Mouse (Mus musculus) cerebellum, adult 9-11 months (tissue): ENCODE results near the gene Abcc3.
"Not testable (repeated sequence)": the region's sequence is repeated elsewhere in the genome, so short reads cannot be mapped to it uniquely, and the experiment has no call there.

ENCODE experiments used
- DNase-seq: peaks from one replicate; pipeline ENCODE4 v3.0.0; 2022

The Abcc3 gene

DNA sequence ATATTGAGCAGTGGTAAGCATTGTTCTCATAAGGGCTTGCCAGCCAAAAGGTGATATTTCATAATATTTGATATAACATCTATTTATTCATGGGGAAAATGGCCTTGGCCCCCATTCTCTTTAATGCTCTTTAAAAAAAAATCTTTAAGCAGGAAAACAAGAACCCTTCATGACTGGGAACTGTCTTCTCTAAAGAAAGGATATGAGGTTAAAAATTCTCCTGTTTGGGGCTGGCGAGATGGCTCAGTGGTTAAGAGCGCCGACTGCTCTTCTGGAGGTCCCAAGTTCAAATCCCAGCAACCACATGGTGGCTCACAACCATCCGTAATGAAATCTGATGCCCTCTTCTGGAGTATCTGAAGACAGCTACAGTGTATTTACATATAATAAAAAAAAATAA, 9.2 kb upstream of the Abcc3 start:
- not testable (repeated sequence) for DNase-seq

DNA sequence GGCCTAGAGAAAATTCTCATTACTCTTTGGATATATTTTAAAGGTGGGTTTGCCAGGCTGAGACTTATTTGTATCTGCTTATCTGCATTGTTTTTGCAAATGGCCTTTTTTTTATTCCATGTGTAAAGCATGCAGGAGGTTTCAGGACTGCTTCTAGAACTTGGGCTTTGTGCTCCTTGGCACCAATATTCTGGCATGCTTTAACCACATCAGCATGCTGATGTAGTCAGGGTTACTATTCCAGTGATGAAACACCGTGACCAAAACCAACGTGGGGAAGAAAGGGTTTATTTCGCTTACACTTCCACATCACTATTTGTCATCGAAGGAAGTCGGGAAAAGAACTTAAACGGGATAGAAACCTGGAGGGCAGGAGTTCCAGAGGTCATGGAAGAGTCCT, 8.2 kb upstream of the Abcc3 start:
- DNase-seq = no peak

DNA sequence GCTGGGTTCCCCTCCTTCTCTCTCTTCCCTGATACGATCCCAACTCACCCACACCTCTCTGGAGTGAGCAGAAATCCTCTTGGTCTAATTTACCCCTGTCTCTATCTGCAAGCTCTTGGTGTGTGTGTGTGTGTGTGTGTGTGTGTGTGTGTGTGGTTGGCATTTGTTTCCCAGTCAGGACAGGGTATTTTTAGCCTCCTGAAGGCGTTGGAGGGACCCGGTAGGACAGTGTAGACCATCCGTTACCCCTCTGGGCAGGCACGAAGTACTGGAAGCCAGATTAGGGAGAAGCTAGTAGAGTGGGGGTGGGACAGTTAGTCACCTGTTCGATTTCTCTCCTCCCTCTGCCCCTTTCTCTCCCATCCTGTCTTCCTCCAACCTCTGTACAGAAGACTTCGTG, 1.3 kb upstream of the Abcc3 start:
- no peak for DNase-seq

DNA sequence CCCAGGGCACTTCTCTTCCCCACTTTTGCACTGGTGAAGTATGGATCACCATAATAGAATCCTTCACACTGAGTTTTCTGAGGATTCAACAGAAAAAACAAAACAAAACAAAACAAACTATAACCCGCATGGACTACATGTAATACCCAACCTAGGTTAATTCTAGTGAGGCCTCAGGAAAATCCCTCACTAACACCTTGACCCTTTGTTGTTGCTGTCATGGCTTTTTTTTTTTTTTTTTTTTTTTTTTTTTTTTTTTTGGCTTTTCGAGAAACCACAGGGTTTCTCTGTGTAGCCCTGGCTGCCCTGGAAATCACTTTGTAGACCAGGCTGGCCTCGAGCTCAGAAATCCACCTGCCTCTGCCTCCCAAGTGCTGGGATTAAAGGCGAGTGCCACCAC, 693 bp upstream of the Abcc3 start:
- DNase-seq = not testable (repeated sequence)

DNA sequence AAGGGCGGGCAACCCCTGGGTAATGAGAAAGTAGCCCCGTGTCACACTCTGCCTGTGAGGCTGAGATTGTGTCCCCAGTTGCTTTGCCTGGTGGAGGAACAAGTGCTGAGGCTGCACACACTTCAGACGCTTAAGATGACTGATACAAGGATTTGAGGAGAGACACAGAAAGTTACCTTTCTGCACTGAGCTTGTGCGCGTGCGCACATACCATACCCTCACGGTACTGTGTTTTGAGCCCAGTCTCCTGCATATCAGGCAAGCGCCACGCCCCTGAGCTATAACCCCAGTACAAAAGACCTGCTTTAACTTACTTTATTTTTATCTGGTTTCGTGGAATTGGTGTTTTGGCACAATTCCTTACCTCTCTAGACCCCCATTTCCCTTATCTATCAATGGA, 1.1 kb downstream of the Abcc3 start:
- DNase-seq = no peak

DNA sequence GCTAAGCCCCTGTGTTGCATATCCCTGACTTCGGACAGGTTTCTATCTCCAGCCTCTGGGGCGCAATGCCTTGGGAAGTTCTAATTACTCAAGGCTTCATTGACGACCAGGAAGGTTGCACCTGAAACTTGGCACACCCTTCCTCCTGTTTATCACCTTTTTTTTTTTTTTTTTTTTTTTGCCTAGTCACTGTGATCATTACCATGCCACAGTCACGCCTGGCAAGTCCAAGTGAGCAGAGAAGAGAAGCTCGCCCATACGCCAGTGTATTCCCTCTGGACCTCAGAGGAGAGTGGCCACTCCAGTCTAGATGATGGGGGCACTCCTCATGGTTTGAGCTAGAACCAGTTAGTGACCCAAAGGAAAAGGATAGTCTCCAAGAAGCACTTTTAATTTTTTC, 2.0 kb downstream of the Abcc3 start:
- DNase-seq = no peak

DNA sequence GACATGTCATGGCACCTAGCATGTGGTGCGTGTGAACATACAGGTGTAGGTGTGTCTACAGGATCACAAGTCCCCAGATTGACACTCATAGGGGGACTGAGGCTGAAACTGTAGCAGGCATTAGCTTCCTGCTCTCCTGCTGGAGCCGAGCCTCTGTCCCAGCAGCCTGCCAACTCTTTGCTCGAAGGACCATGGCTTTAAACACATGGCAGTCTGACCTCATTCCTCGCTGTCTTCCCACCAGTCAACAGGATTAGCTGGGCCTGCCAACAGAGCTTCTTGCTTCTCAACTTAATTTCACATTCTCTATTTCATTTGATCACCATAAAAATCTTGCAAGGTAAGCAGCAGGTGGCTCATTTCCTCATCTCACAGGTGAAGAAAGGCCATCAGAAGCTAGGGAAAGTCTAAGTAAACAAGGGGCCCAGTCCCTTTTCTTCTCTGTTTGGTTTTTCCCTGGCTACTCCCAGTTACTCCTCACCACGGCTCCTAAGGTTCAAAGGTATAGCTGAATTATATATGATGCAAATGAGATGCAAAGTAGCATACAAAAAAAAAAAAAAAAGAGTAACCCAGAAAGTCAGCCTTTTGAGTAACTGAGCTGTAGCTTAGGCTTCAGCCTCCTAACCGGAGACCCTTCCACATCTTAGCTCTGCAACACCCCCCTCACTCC, 2.9 kb downstream of the Abcc3 start:
- peak; percentile 84 for DNase-seq

DNA sequence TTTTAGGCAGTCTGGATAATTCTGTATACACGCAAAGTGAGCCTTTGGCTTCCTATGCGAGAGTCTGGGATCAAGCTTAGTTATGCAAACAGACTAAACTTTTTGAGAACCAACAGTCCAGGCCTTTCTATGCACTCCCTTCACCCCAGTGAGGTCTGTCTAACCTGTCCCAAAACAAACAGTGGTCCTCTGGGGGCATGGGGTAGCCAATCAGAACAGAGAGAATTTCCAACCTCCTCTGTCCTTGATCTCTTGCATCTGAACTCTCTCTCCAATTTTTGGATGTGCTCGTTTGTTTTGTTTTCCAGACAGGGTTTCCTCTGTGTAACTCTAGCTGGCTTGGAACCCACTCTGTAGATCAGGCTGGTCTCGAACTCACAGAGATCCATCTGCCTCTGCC, 3.8 kb downstream of the Abcc3 start:
- no peak for DNase-seq

DNA sequence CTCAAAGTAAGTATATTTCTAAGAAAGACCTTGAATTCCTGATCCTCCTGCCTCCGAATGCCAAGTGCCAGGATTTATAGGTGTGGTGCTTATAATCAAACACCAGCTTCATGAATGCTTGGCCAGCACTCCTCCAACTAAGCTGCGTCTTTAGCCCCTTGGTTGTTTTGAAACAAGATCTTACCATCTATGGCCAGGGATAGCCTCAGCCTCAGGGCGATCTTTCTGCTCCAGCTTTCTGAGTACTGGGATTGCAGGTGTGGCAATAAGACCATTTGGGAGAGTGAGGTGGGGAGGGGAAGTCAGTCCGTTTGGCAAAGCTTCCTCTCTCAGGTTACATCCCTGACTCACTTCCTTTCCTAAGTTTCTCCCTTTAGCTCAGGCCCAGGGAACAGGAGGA, 5.0 kb downstream of the Abcc3 start:
- no peak for DNase-seq

DNA sequence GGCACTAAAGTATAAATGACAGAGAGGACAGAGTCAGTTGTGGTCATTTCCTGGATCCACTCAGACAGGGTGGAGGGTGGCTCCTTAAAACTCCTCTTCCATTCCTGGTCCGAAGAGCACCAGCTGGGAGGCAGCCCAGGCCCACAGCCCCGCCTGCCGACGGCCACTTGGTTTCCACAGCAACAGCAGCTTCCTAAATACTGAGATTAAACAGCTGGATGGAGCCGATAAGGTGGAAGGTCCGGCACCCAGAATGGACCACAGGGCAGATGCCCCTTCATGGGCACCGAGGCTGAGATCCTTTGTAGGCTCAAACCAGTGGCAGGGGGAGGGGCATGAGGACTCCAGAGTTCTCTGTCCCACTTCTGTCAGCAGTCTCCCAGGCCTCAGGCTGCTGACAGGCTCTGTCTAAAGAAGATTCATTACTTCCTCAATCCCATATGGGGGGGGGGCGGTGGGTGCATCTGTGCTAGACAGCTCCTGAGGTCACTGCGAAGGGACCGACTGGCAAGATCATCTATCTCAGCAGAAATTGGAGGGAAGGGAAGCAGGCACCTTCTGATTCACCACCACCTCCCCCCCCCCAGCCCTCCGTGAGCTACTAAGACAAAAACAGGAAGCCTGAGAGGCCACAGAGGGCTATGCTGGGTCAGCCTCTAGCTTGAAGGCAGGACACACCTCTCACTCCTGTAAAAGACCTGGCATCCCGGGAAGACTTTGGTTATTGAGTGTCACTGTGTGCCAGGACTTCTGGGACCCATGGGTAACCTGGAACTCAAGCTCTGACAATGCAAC, 6.6 kb downstream of the Abcc3 start:
- DNase-seq = no peak

DNA sequence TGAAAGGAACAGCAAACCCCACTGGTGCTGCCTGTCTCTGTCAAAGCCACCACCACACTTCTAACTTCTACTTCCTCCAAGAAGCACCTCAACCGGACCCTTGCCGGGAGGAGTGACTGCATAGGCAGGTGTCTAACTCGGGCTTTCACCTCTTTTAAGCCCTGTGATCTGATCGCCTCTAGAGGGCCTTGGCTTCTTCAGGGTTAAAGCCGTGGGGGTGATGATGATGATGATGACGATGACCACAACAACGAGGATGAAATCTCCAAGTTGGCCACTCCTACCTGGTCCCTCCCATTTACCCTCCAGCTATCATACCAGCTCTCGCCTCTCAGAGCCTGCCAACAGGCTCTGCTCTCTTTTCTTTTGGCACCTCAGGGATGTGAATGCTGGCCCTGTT, 13.1 kb downstream of the Abcc3 start:
- no peak for DNase-seq

DNA sequence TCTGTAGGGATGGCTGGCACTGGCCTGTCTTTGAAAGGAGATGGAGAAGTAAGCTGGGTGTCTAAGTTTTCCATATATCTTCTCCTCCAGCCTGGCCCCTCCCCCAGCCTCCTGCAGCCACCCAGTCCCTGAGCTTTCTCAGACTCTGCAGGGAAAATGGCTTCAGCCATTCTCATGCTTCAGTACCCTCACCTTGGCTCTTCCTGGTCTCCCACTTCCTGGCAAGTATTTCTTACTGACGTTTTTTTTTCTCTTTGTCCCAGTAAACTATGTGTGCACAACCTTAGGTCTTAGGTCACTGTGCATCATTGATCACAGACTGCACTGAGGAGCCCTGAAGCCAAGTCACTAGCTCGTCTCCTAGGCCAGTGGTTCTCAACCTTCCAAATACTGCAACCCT, 13.7 kb downstream of the Abcc3 start:
- no peak for DNase-seq

DNA sequence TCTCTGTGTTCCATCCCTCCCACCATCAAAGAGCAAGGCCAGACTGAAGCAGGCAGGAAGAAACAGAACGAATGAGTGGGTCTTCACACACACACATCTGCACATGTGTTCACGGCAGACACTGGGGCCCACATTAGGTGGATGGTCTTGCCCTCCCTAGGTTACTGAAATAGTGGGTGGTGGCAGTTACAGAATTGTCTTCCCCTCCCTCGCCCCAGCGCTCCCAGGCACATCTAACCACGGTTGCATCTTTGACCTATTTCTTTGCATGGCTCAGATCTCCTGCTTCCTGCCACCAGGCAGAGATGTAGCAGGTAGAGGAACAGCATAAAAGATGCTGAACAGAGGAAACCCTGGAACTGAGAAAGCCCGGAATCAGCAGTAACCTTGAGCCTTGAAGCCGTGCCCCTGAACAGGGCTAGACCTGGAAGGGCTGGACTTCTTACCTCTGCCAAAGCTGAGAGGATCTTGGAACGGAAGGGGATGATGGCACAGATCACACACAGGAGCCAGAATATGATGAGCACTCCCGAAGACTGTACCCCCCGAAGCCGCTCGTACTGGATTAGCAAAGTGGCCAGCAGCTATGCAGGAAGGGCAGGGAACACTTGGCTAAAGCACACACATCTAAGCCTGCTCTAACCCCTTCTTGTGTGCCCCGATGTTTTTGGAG, 18.4 kb downstream of the Abcc3 start:
- DNase-seq = peak; percentile 56

DNA sequence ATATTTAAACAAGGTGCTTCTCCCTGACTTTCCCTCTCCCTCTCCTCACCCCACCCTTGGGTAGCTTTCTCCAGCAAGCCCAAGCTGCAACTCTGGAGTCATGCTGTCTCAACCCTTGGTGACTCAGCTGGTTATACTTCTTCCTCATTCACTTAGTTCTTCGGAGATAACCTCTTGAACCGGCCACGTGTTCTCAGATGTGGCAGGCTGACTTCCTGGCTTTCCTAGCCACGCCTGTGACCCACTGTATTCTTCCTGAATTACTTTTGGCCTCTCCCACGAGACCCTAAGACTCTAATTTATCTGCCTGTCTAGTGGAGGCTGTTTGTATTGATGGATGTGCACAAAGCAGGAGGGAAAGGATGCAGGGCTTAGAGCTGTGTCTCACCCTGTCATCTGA, 22.0 kb downstream of the Abcc3 start:
- DNase-seq = no peak

DNA sequence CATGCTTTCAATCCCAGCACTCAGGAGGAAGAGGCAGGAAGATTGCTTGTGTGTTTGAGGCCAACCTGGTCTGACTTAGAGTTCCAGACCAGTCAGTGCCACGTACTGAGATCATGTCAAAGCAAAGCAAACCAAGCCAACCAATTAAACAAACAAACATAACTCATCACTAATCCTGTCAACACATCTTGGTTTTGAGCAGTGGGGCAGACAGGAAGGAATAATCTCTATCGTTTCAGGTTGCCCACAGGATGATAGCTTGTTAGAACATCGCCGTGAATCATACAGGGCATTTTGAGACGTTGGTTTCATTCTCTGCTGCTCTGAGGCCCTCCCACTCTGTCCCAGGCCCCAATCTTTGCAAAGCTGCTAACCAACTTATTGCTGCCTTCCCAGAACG, 22.8 kb downstream of the Abcc3 start:
- DNase-seq = no peak

DNA sequence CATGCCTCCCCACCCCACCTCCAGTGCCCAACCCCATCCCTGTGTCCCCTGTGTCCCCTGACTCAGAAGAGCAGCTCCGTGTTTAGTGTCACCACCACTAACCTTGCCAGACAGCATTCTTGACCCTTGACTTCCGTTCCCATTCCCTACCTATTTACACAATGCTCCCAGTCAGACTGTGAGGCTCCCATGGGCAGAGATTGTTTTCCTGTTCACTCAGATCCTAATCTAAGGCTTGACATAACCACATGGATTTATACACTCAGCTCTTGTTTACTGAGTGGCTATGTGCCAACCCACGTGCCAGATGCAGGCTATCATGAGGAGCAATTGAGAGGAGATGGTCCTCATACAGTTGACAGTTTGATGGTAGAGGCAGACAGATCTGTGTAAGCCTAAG, 27.5 kb downstream of the Abcc3 start:
- no peak for DNase-seq

DNA sequence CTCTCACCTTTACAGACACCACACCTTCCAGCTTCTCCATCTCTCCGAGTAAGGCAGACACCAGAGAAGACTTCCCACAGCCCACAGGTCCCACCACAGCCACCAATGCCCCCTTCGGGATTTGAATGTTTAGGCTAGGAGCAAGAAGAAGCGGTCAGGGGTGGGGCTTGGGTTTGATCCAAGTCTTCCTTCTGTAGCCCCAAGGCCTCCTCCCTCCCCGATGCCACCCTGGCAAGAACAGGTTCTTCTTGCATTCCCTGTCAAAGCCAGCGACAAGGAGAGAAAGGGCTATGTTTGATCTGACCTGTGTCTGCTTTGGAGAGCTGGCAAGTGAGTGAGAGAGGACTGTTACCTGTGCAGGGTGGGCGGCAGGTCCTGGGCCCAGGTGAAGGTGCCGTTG, 29.1 kb downstream of the Abcc3 start:
- peak; percentile 57 for DNase-seq

DNA sequence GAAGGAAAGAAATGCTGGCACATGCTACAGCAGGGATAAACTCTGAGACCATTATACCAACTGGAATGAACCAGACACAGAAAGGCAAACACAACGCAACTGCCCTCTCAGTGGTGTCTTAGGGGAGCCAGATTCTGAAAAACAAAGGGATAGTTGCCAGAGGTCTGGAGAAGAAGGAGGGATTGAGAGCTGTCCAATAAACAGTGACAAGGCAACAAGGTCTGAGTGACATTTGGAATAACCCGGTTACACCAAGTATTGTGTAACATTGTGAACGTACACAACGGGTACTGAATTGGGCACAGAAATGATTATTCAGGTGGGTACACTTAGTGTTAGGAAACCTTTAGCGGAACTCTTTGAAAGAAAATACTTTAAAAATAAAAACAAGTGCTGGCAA, 30.7 kb downstream of the Abcc3 start:
- no peak for DNase-seq

DNA sequence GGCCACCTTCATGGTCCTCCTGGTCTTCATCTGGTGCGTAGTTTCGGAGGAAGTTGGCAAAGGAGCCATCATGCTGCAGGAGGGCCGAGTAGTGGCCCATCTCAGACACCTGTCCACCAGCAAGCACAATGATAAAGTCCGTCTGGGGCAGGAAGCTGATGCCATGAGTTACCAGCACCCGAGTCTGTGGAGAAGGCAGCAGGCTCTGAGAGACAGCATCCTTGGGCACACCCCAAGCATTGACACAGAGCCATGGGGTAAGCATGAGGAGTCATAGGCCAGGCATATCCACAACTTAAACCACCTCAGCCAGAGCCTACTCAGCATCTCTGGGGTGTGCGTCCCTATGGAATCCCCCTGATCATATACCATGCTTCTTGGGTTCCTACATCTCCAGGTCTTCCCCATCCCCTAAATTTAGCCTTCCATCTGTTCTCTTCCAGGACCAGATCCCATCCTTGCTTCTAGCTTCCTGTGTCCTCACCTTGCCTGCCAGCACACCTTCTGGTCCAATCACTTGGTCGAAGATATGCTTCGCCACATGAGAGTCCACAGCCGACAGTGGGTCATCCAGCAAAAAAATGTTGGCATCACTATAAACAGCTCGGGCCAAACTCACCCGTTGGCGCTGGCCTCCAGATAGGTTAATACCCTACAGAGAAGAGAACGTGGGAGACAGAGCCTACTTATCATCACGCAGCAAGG, 31.5 kb downstream of the Abcc3 start:
- peak; percentile 91 for DNase-seq

DNA sequence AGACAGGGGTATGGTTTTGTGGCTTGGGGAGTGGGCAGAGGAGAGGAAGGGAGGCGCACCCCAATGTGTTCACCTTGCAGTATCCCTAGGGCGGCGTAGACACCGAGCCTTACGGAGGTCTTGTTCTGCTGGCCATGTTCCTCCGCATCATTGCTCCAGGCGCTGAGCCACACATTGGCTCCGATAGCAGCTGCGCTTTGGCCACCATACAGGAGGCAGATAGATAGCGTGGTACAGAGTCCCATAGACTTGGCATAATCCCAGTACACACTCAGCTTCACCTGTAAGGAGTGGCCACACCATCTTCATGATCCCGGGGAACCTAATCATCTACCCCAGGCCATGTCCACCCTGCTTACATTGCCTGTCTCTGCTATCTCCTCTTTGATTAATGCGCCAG, 33.6 kb downstream of the Abcc3 start:
- no peak for DNase-seq

DNA sequence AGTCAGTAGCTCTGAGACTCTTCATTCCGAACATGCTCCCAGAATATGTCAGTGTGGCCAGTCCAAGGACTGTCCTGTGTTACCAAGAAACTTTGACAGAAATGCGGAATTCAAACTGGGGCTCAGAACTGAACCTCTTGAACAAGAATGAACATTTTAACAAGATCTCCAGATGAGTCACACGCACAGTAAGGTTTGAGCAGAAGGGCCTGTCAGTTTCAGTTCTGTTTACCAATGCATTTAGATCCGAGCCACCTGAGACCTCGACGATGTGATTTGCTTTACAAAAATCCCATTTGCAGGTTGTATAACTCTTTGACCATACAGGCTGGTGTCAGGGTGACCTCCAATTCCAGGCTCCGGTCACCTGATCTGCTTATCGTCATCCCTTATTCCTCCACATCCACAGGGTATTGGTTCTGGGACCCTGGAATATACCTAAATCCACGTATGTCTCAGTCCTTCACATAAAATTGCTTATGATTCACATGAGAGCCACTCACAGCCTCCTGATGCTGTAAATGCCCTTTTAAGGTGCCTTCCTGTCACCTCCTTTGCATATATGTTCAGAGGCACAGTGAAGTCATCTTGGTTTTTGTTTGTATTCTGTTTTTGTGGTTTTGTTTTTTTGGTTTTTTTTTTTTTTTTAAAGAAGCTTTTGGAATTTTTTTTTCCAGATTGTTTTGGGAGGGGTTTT, 37.1 kb downstream of the Abcc3 start:
- DNase-seq = no peak

DNA sequence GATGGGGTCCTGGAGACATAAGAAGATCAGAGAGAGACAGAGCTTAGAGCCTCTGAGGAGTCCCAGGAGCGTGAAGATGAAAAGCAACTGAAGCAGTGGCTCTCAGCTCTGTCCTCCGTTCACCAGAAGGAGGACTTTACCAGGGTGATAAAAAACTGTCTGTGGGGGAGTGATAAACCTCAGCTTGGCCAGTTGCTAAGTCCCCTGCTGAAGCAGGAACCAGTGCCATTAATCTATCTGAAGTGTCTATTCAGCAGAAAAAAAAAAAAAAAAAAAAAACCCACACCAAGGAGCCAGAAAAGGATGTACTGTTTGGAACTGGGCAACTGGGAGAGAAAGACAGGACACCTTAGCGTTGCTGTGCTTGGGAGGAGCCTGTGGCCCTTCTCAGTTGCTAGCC, 41.7 kb downstream of the Abcc3 start:
- no peak for DNase-seq

DNA sequence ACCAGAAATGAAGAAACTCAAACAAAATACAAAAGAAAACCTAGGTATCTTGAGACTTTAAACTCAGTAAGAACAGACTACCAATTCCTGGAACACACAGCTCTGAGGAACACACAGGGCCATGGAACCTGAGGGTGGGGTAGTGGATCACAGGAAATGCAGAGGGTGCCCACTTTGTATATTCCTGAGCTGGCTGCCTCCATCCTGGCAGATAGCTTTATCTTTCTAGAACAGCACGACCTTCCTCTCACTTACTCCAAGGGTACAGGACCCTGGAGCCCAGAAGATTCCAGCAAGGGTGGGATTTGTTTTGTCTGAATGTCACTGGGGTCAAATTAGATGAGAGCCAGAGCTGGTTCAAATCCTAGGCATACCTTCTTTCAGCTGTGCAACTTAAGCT, 42.5 kb downstream of the Abcc3 start:
- no peak for DNase-seq
